24 mouse cellular contexts compared by ENCODE assay signal in genomic region chr7:101616136-101616835, GRCm38 (mm10). TPM values are rescaled to one million over a fixed set of nuclear protein-coding genes. Genes with fewer than 3 reads are reported as not detected.
DNase-seq lines count a peak whose midpoint lies in the region; ATAC-seq and TF ChIP-seq lines count a peak whose summit lies in the region.
"Had no signal": no experiment of that assay in that cellular context is flagged by ENCODE, and none has a peak within 500 bp of the region (broad histone marks: within the 10 kb centered on the region; RNA-seq: fewer than 3 reads in every experiment).

No protein-coding gene starts in this region.

- no peaks in the 10 kb centered on the region for H3K27me3 ChIP-seq in liver, embryonic 16.5 days (ENCODE audit: control insufficient read depth, insufficient read depth, low read depth, low read length)
- no peaks in the 10 kb centered on the region for H3K27me3 ChIP-seq in intestine, postnatal 0 days (replicated peaks; ENCODE audit: control insufficient read depth, insufficient read depth, low read length)
- H3K27me3 ChIP-seq in forebrain, embryonic 13.5 days, result no peaks in the 10 kb centered on the region
- H3K27me3 ChIP-seq: embryonic facial prominence, embryonic 13.5 days; forebrain, embryonic 15.5 days; hindbrain, embryonic 13.5 days; Patski had no signal

- no peak overlapping the region for H3K4me2 ChIP-seq in liver, embryonic 16.5 days (ENCODE audit: low read depth, low read length)
- H3K4me2 ChIP-seq in intestine, postnatal 0 days (replicated peaks; ENCODE audit: low read depth), result no peak overlapping the region
- H3K4me2 ChIP-seq in forebrain, embryonic 13.5 days, result no peak overlapping the region
- H3K4me2 ChIP-seq: embryonic facial prominence, embryonic 13.5 days; forebrain, embryonic 15.5 days; hindbrain, embryonic 13.5 days had no signal

- DNase-seq in adrenal gland, adult 2 months, result peak; percentile 15
- DNase-seq in adrenal gland, postnatal 10 days, result no peak
- no peak for DNase-seq in liver
- no peak for DNase-seq in cerebellum, postnatal 36 days
- DNase-seq: cerebellum, adult 11-12 months; cerebellum, adult 9-10 months; cerebellum, postnatal 25 days; gastrocnemius, postnatal 36 days had no signal

- no peaks in the 10 kb centered on the region for H3K4me1 ChIP-seq in liver, embryonic 16.5 days (ENCODE audit: control insufficient read depth, low read depth, low read length)
- H3K4me1 ChIP-seq in intestine, postnatal 0 days (replicated peaks; ENCODE audit: control insufficient read depth, insufficient read depth, low read length), result no peaks in the 10 kb centered on the region
- no peaks in the 10 kb centered on the region for H3K4me1 ChIP-seq in forebrain, embryonic 13.5 days
- H3K4me1 ChIP-seq: embryonic facial prominence, embryonic 13.5 days; forebrain, embryonic 15.5 days; heart, embryonic 10.5 days; hindbrain, embryonic 13.5 days had no signal

- no peaks in the 10 kb centered on the region for H3K9me3 ChIP-seq in liver, embryonic 16.5 days (replicated peaks; ENCODE audit: control insufficient read depth, low read length)
- no peaks in the 10 kb centered on the region for H3K9me3 ChIP-seq in intestine, postnatal 0 days (ENCODE audit: control insufficient read depth)
- H3K9me3 ChIP-seq in forebrain, embryonic 13.5 days (replicated peaks), result no peaks in the 10 kb centered on the region
- H3K9me3 ChIP-seq: embryonic facial prominence, embryonic 13.5 days; forebrain, embryonic 15.5 days; heart, embryonic 10.5 days; hindbrain, embryonic 13.5 days had no signal

- no peak overlapping the region for H3K4me3 ChIP-seq in liver, embryonic 16.5 days (ENCODE audit: low read depth, low read length)
- no peak overlapping the region for H3K4me3 ChIP-seq in intestine, postnatal 0 days (ENCODE audit: low read depth, low read length)
- no peak overlapping the region for H3K4me3 ChIP-seq in forebrain, embryonic 13.5 days
- H3K4me3 ChIP-seq: embryonic facial prominence, embryonic 13.5 days; forebrain, embryonic 15.5 days; heart, embryonic 10.5 days; hindbrain, embryonic 13.5 days had no signal

- H3K9ac ChIP-seq in liver, embryonic 16.5 days (ENCODE audit: low read depth, low read length), result no peak overlapping the region
- H3K9ac ChIP-seq in intestine, postnatal 0 days (ENCODE audit: low read depth, low read length), result no peak overlapping the region
- H3K9ac ChIP-seq in forebrain, embryonic 13.5 days, result no peak overlapping the region
- H3K9ac ChIP-seq: embryonic facial prominence, embryonic 13.5 days; forebrain, embryonic 15.5 days; hindbrain, embryonic 13.5 days had no signal

- WGBS in liver, embryonic 16.5 days (ENCODE audit: insufficient replicate concordance), result 50% methylated on average over 6 of the region's 6 CpGs
- 34% methylated on average over 6 of the region's 6 CpGs for WGBS in intestine, postnatal 0 days
- 81% methylated on average over 6 of the region's 6 CpGs for WGBS in forebrain, embryonic 13.5 days

- H3K27ac ChIP-seq in liver, embryonic 16.5 days (ENCODE audit: low read length), result peak overlapping the region; percentile 54; the same call in 1 of the 2 replicates
- peak overlapping the region; percentile 57 for H3K27ac ChIP-seq in intestine, postnatal 0 days (ENCODE audit: low read depth, low read length)
- H3K27ac ChIP-seq in forebrain, embryonic 13.5 days, result no peak overlapping the region
- H3K27ac ChIP-seq: embryonic facial prominence, embryonic 13.5 days; forebrain, embryonic 15.5 days; heart, embryonic 10.5 days; hindbrain, embryonic 13.5 days; hindbrain, postnatal 0 days had no signal

- H3K36me3 ChIP-seq in liver, embryonic 16.5 days (ENCODE audit: control insufficient read depth, insufficient read depth), result no peaks in the 10 kb centered on the region
- H3K36me3 ChIP-seq in intestine, postnatal 0 days (ENCODE audit: control insufficient read depth, insufficient read depth), result no peaks in the 10 kb centered on the region
- no peaks in the 10 kb centered on the region for H3K36me3 ChIP-seq in forebrain, embryonic 13.5 days (ENCODE audit: poor library complexity, severe bottlenecking)
- H3K36me3 ChIP-seq: embryonic facial prominence, embryonic 13.5 days; forebrain, embryonic 15.5 days; heart, embryonic 10.5 days; hindbrain, embryonic 13.5 days had no signal

- peak; percentile 83 for ATAC-seq in liver, embryonic 16.5 days (ENCODE audit: low read depth)
- peak; percentile 64 for ATAC-seq in intestine, postnatal 0 days
- no peak for ATAC-seq in forebrain, embryonic 13.5 days
- ATAC-seq: activated CD4-positive, CD25-positive, alpha-beta regulatory T cell, adult 4 months; forebrain, embryonic 15.5 days; hindbrain, postnatal 0 days; Patski had no signal

- no peak for TF ChIP-seq CTCF in intestine, postnatal 0 days (IDR thresholded peaks at IDR 0.05; ENCODE audit: low read depth)

RNA-seq across cellular contexts. Expression of gene Art2b, which starts 30.9 kb away (rescaled TPM):
- total RNA-seq in adrenal gland, adult 2 months (2021), result not detected
- polyA plus RNA-seq in adrenal gland, adult 2 months (2012; rRNA removed), result 0.06 TPM in 1 of 2 replicates, not detected in the other
- under 1 TPM; 0.18 to 0.24 TPM for total RNA-seq in adrenal gland, postnatal 10 days (2021)
- polyA plus RNA-seq in liver, embryonic 16.5 days (2015; fragmentation: Nextera tagmentation; extraction: Ambion mirVana), result 0.30 and 0.34 TPM in 2 replicates
- polyA plus RNA-seq in intestine, postnatal 0 days (2015; fragmentation: Nextera tagmentation; extraction: Ambion mirVana), result 0.24 and 0.56 TPM in 2 replicates
- not detected in 2 replicates for polyA plus RNA-seq in forebrain, embryonic 13.5 days (2015; fragmentation: Nextera tagmentation; extraction: Ambion mirVana)
- total RNA-seq: gastrocnemius, adult 8-10 months; gastrocnemius, postnatal 36 days; heart, postnatal 14 days; hindbrain, postnatal 0 days; MEL had no signal
- polyA plus RNA-seq: brain, embryonic 14.5 days; C2C12; embryonic facial prominence, embryonic 13.5 days; forebrain, embryonic 15.5 days; heart, embryonic 10.5 days; heart, embryonic 14.5 days; hindbrain, embryonic 13.5 days; hindbrain, postnatal 0 days; Patski had no signal

RNA-seq across cellular contexts. Expression of gene Clpb, which starts 47.1 kb away (rescaled TPM):
- 10 to 100 TPM; 87.6 to 89.5 TPM for total RNA-seq in adrenal gland, adult 2 months (2021)
- 23.6 and 27.8 TPM in 2 replicates for polyA plus RNA-seq in adrenal gland, adult 2 months (2012; rRNA removed)
- total RNA-seq in adrenal gland, postnatal 10 days (2021), result 10 to 100 TPM; 80.4 to 85.2 TPM
- 21.3 TPM in 2 replicates for polyA plus RNA-seq in liver, embryonic 16.5 days (2015; fragmentation: Nextera tagmentation; extraction: Ambion mirVana)
- polyA plus RNA-seq in intestine, postnatal 0 days (2015; fragmentation: Nextera tagmentation; extraction: Ambion mirVana), result 14.3 and 14.9 TPM in 2 replicates
- polyA plus RNA-seq in forebrain, embryonic 13.5 days (2015; fragmentation: Nextera tagmentation; extraction: Ambion mirVana), result 35.4 and 40.8 TPM in 2 replicates
